Mouse (Mus musculus) lung, embryonic 14.5 days (tissue): ENCODE results near the gene Rab1a. TPM values are rescaled to one million over a fixed set of nuclear protein-coding genes. Genes with fewer than 3 reads are reported as not detected.
"Not testable (repeated sequence)": the region's sequence is repeated elsewhere in the genome, so short reads cannot be mapped to it uniquely, and the experiment has no call there.

Experiments used
- ATAC-seq: fragments of 200-750 bp; cut with Nextera tagmentation; 2 replicates; pipeline ENCODE4 v1.8.0; 2017; ENCODE audit warnings: mild to moderate bottlenecking, moderate TSS enrichment, moderate library complexity; ENCODE audit not compliant: insufficient read depth
- DNase-seq: peaks from one replicate; pipeline ENCODE4 v3.0.0-alpha.2; 2015
- H3K27ac ChIP-seq: fragments of 300-500 bp; sonication (generic); 2 replicates; pipeline ENCODE4 v1.5.1; 2014; ENCODE audit warnings: low read depth, mild to moderate bottlenecking, moderate library complexity
- H3K27me3 ChIP-seq: fragments of 300-500 bp; sonication (generic); 2 replicates; pipeline ENCODE4 v1.6.1; 2014; ENCODE audit warnings: low read length, control low read depth; ENCODE audit not compliant: insufficient read depth
- H3K36me3 ChIP-seq: fragments of 300-500 bp; sonication (generic); 2 replicates; pipeline ENCODE4 v1.6.1; 2014; ENCODE audit warnings: control low read depth; ENCODE audit not compliant: insufficient read depth
- H3K4me1 ChIP-seq: fragments of 300-500 bp; sonication (generic); 2 replicates; pipeline ENCODE4 v1.6.1; 2014; ENCODE audit warnings: antibody characterized with exemption, control low read depth; ENCODE audit not compliant: insufficient read depth
- H3K4me2 ChIP-seq: fragments of 300-500 bp; sonication (generic); 2 replicates; pipeline ENCODE4 v1.6.1; 2014; ENCODE audit warnings: mild to moderate bottlenecking
- H3K4me3 ChIP-seq: fragments of 300-500 bp; sonication (generic); 2 replicates; pipeline ENCODE4 v1.5.1; 2014; ENCODE audit warnings: low read depth, low read length
- H3K9ac ChIP-seq: fragments of 300-500 bp; sonication (generic); 2 replicates; pipeline ENCODE4 v1.6.1; 2014
- H3K9me3 ChIP-seq: fragments of 300-500 bp; sonication (generic); 2 replicates; pipeline ENCODE4 v1.6.1; 2016; ENCODE audit warnings: low read depth, low read length, control low read depth
- CTCF ChIP-seq: IDR thresholded peaks from 2 replicates; pipeline ENCODE4 v1.5.1; 2016; ENCODE audit warnings: antibody characterized with exemption, low read depth
- WGBS: fragments of 180-500 bp; shearing (Covaris S2); extraction: QIAGEN DNeasy Blood & Tissue Kit; methylation state at CpG from one replicate; pipeline ENCODE4 v1.1.7; 2014; 5-methylcytosine and 5-hydroxymethylcytosine counted together
- polyA plus RNA-seq: library from polyadenylated mRNA; unstranded; fragments of >200 nt; fragmentation: Nextera tagmentation; extraction: Ambion mirVana; gene quantifications from 2 replicates; pipeline ENCODE4 v1.2.1, GENCODE M21; 2014

Rab1a gene
- polyA plus RNA-seq, 1 experiment from 2014 or later = 241 TPM

GRCm38 (mm10) chr11:20205538-20205937 is 4.3 kb downstream of the Rab1a start:
- H3K4me1 ChIP-seq = peaks cover 12% of the 10 kb centered on the region
- no peaks in the 10 kb centered on the region for H3K9me3 ChIP-seq
- DNase-seq (no peak), ATAC-seq (no peak)
- H3K4me3 ChIP-seq = no peak overlapping the region
- H3K27me3 ChIP-seq = no peaks in the 10 kb centered on the region
- no peak overlapping the region for H3K27ac ChIP-seq
- TF ChIP-seq CTCF = no peak
- H3K9ac ChIP-seq = no peak overlapping the region
- 0 out of 2 replicates have a peak, but pooled peaks cover 5% of the 10 kb centered on the region for H3K36me3 ChIP-seq
- no peak overlapping the region for H3K4me2 ChIP-seq
- WGBS = 49% methylated on average over 4 of the region's 4 CpGs

DNA sequence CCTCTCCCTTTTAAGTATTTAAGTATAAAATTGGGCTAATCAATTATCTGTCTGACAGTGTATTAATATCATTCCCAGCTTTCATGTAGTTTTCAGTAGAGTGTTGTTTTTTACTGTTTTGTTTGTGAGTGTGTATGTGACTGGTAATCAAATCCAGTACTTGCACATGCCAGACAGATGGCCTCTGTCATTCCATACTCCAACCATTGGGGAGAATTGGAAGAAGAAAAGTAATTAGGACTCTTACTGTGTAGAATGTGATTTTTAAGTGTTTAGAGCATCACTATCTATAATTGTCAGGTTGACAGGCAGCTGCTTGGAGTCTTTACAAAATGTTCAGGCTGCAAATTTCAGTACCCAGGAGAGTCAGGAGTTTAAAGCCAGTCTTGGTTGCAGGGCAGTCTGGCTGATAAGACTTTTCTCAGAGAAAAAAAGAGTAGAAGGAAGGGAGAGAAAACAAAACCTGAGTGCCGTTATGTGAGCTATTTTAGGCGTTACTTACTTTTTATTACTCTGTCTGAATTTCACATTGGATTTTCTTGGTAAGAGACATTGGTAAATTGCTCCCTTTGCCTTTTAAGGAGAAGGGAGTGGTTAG is 5.5 kb downstream of the Rab1a start:
- no peak overlapping the region for H3K27ac ChIP-seq
- H3K36me3 ChIP-seq = 0 out of 2 replicates have a peak, but pooled peaks cover 5% of the 10 kb centered on the region
- TF ChIP-seq CTCF = no peak
- 44% methylated on average over 2 of the region's 2 CpGs for WGBS
- H3K9ac ChIP-seq = no peak overlapping the region
- no peak overlapping the region for H3K4me2 ChIP-seq
- no peak overlapping the region for H3K4me3 ChIP-seq
- ATAC-seq (no peak), DNase-seq (no peak)
- H3K9me3 ChIP-seq = no peaks in the 10 kb centered on the region
- peaks cover 12% of the 10 kb centered on the region for H3K4me1 ChIP-seq
- no peaks in the 10 kb centered on the region for H3K27me3 ChIP-seq

- ATAC-seq (no peak), DNase-seq (no peak)
- H3K4me3 ChIP-seq = no peak overlapping the region
- no peak overlapping the region for H3K9ac ChIP-seq
- no peak overlapping the region for H3K4me2 ChIP-seq
- 0 out of 2 replicates have a peak, but pooled peaks cover 5% of the 10 kb centered on the region for H3K36me3 ChIP-seq
- TF ChIP-seq CTCF = no peak
- no peak overlapping the region for H3K27ac ChIP-seq
- peaks cover 11% of the 10 kb centered on the region for H3K4me1 ChIP-seq
- 65% methylated on average over 2 of the region's 2 CpGs for WGBS
- H3K27me3 ChIP-seq = no peaks in the 10 kb centered on the region
- no peaks in the 10 kb centered on the region for H3K9me3 ChIP-seq
Observed at GRCm38 (mm10) chr11:20207589-20207988, 6.4 kb downstream of the Rab1a start.

- H3K9ac ChIP-seq = no peak overlapping the region
- DNase-seq (no peak), ATAC-seq (no peak)
- peaks cover 23% of the 10 kb centered on the region for H3K36me3 ChIP-seq
- H3K4me1 ChIP-seq = no peaks in the 10 kb centered on the region
- TF ChIP-seq CTCF = no peak
- no peaks in the 10 kb centered on the region for H3K9me3 ChIP-seq
- H3K4me2 ChIP-seq = no peak overlapping the region
- H3K27ac ChIP-seq = no peak overlapping the region
- WGBS = 69% methylated on average over 2 of the region's 2 CpGs
- H3K27me3 ChIP-seq = no peaks in the 10 kb centered on the region
- no peak overlapping the region for H3K4me3 ChIP-seq
Observed at GRCm38 (mm10) chr11:20211838-20212237, 10.6 kb downstream of the Rab1a start.

GRCm38 (mm10) chr11:20214779-20215178 is 13.5 kb downstream of the Rab1a start:
- ATAC-seq (no peak), DNase-seq (no peak)
- peak; percentile 47 for TF ChIP-seq CTCF
- Histone ChIP-seq H3K4me2 (no peak overlapping the region), H3K36me3 (peaks cover 46% of the 10 kb centered on the region), H3K27ac (no peak overlapping the region), H3K4me3 (no peak overlapping the region), H3K9ac (no peak overlapping the region), H3K27me3 (no peaks in the 10 kb centered on the region), H3K4me1 (no peaks in the 10 kb centered on the region), H3K9me3 (no peaks in the 10 kb centered on the region)
- WGBS = 91% methylated on average over 1 of the region's 1 CpGs

GRCm38 (mm10) chr11:20216415-20216814 is 15.2 kb downstream of the Rab1a start:
- peaks cover 60% of the 10 kb centered on the region for H3K36me3 ChIP-seq
- no peaks in the 10 kb centered on the region for H3K27me3 ChIP-seq
- TF ChIP-seq CTCF = peak; percentile 32; the same call in 1 of the 2 replicates
- no peak overlapping the region for H3K4me3 ChIP-seq
- 85% methylated on average over 4 of the region's 4 CpGs for WGBS
- no peak overlapping the region for H3K4me2 ChIP-seq
- no peak for ATAC-seq
- no peaks in the 10 kb centered on the region for H3K4me1 ChIP-seq
- no peaks in the 10 kb centered on the region for H3K9me3 ChIP-seq
- no peak overlapping the region for H3K27ac ChIP-seq
- peak; percentile 34 for DNase-seq
- no peak overlapping the region for H3K9ac ChIP-seq

- Histone ChIP-seq H3K4me1 (no peaks in the 10 kb centered on the region), H3K4me2 (no peak overlapping the region), H3K4me3 (no peak overlapping the region), H3K27me3 (no peaks in the 10 kb centered on the region), H3K9ac (no peak overlapping the region), H3K27ac (no peak overlapping the region), H3K36me3 (peaks cover 65% of the 10 kb centered on the region), H3K9me3 (no peaks in the 10 kb centered on the region)
- ATAC-seq = no peak
- no peak for DNase-seq
- 100% methylated on average over 1 of the region's 1 CpGs for WGBS
- no peak for TF ChIP-seq CTCF
Observed at GRCm38 (mm10) chr11:20217227-20217626, 16.0 kb downstream of the Rab1a start.

DNA sequence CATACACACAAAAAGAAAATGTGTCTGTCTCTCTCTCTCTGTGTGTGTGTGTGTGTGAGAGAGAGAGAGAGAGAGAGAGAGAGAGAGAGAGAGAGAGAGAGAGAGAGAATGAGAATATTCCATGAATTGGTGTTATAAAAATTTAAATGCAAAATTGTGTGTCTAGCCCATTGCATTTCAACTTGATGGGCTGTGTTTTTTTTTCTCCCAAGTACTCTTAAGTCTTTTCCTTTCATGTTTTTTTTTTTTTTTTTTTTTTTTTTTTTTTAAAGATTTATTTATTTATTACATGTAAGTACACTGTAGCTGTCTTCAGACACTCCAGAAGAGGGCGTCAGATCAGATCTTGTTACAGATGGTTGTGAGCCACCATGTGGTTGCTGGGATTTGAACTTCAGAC is 20.4 kb downstream of the Rab1a start:
- H3K4me2 ChIP-seq, DNase-seq, ATAC-seq, H3K4me3 ChIP-seq, H3K9ac ChIP-seq, H3K4me1 ChIP-seq, H3K27me3 ChIP-seq, H3K27ac ChIP-seq, H3K9me3 ChIP-seq: not testable (repeated sequence)
- WGBS = no CpG with 5 or more reads among the region's 1 CpGs
- peaks cover 82% of the 10 kb centered on the region for H3K36me3 ChIP-seq
